Mouse (Mus musculus): ENCODE measurements around the gene Mapk1ip1l. TPM values are rescaled to one million over a fixed set of nuclear protein-coding genes. Genes with fewer than 3 reads are reported as not detected.
A peak's percentile ranks its signal among the peaks of the same experiment; 100 is the strongest.

The Mapk1ip1l gene
- polyA plus RNA-seq, 1 experiment from 2014 or later = 30.8 TPM

GRCm38 (mm10) chr14:47331920-47332319 lies 33.9 kb downstream of the Mapk1ip1l start:
- H3K9ac ChIP-seq (ENCODE audit: low read depth, low read length) = no peak overlapping the region
- H3K4me2 ChIP-seq (replicated peaks; ENCODE audit: low read depth) = no peak overlapping the region
- 61% methylated on average over 5 of the region's 5 CpGs for WGBS
- no peaks in the 10 kb centered on the region for H3K4me1 ChIP-seq (replicated peaks; ENCODE audit: control insufficient read depth, insufficient read depth, low read length)
- no peak for TF ChIP-seq CTCF (IDR thresholded peaks at IDR 0.05; ENCODE audit: low read depth)
- H3K9me3 ChIP-seq (ENCODE audit: control insufficient read depth) = no peaks in the 10 kb centered on the region
- no peaks in the 10 kb centered on the region for H3K27me3 ChIP-seq (replicated peaks; ENCODE audit: control insufficient read depth, insufficient read depth, low read length)
- no peak overlapping the region for H3K4me3 ChIP-seq (ENCODE audit: low read depth, low read length)
- ATAC-seq = no peak
- no peak overlapping the region for H3K27ac ChIP-seq (ENCODE audit: low read depth, low read length)
- no peaks in the 10 kb centered on the region for H3K36me3 ChIP-seq (ENCODE audit: control insufficient read depth, insufficient read depth)

GRCm38 (mm10) chr14:47334819-47335218 lies 36.8 kb downstream of the Mapk1ip1l start:
- Histone ChIP-seq H3K9me3 (ENCODE audit: control insufficient read depth) (no peaks in the 10 kb centered on the region), H3K27ac (ENCODE audit: low read depth, low read length) (no peak overlapping the region), H3K4me3 (ENCODE audit: low read depth, low read length) (no peak overlapping the region), H3K4me2 (replicated peaks; ENCODE audit: low read depth) (no peak overlapping the region), H3K36me3 (ENCODE audit: control insufficient read depth, insufficient read depth) (no peaks in the 10 kb centered on the region), H3K27me3 (replicated peaks; ENCODE audit: control insufficient read depth, insufficient read depth, low read length) (no peaks in the 10 kb centered on the region), H3K9ac (ENCODE audit: low read depth, low read length) (no peak overlapping the region), H3K4me1 (replicated peaks; ENCODE audit: control insufficient read depth, insufficient read depth, low read length) (no peaks in the 10 kb centered on the region)
- TF ChIP-seq CTCF (IDR thresholded peaks at IDR 0.05; ENCODE audit: low read depth) = peak; percentile 91
- 76% methylated on average over 4 of the region's 4 CpGs for WGBS
- no peak for ATAC-seq

GRCm38 (mm10) chr14:47335300-47335699 lies 37.2 kb downstream of the Mapk1ip1l start:
- Histone ChIP-seq H3K27me3 (replicated peaks; ENCODE audit: control insufficient read depth, insufficient read depth, low read length) (no peaks in the 10 kb centered on the region), H3K4me2 (replicated peaks; ENCODE audit: low read depth) (no peak overlapping the region), H3K9me3 (ENCODE audit: control insufficient read depth) (no peaks in the 10 kb centered on the region), H3K4me1 (replicated peaks; ENCODE audit: control insufficient read depth, insufficient read depth, low read length) (no peaks in the 10 kb centered on the region), H3K27ac (ENCODE audit: low read depth, low read length) (no peak overlapping the region), H3K36me3 (ENCODE audit: control insufficient read depth, insufficient read depth) (no peaks in the 10 kb centered on the region), H3K4me3 (ENCODE audit: low read depth, low read length) (no peak overlapping the region), H3K9ac (ENCODE audit: low read depth, low read length) (no peak overlapping the region)
- no peak for ATAC-seq
- WGBS = 62% methylated on average over 3 of the region's 3 CpGs
- TF ChIP-seq CTCF (IDR thresholded peaks at IDR 0.05; ENCODE audit: low read depth) = no peak

- no peaks in the 10 kb centered on the region for H3K9me3 ChIP-seq (ENCODE audit: control insufficient read depth)
- H3K27me3 ChIP-seq (replicated peaks; ENCODE audit: control insufficient read depth, insufficient read depth, low read length) = no peaks in the 10 kb centered on the region
- WGBS = 85% methylated on average over 10 of the region's 10 CpGs
- H3K4me1 ChIP-seq (replicated peaks; ENCODE audit: control insufficient read depth, insufficient read depth, low read length) = 0 out of 2 replicates have a peak, but pooled peaks cover 4% of the 10 kb centered on the region
- H3K4me3 ChIP-seq (ENCODE audit: low read depth, low read length) = no peak overlapping the region
- H3K36me3 ChIP-seq (ENCODE audit: control insufficient read depth, insufficient read depth) = no peaks in the 10 kb centered on the region
- H3K27ac ChIP-seq (ENCODE audit: low read depth, low read length) = no peak overlapping the region
- H3K9ac ChIP-seq (ENCODE audit: low read depth, low read length) = no peak overlapping the region
- no peak for ATAC-seq
- H3K4me2 ChIP-seq (replicated peaks; ENCODE audit: low read depth) = no peak overlapping the region
- no peak for TF ChIP-seq CTCF (IDR thresholded peaks at IDR 0.05; ENCODE audit: low read depth)
These were observed 42.3 kb downstream of the Mapk1ip1l start for GRCm38 (mm10) chr14:47340231-47340925.

GRCm38 (mm10) chr14:47341811-47342291 lies 43.8 kb downstream of the Mapk1ip1l start:
- 58% methylated on average over 4 of the region's 4 CpGs for WGBS
- TF ChIP-seq CTCF (IDR thresholded peaks at IDR 0.05; ENCODE audit: low read depth) = no peak
- no peaks in the 10 kb centered on the region for H3K27me3 ChIP-seq (replicated peaks; ENCODE audit: control insufficient read depth, insufficient read depth, low read length)

GRCm38 (mm10) chr14:47346715-47347114 lies 48.6 kb downstream of the Mapk1ip1l start:
- no peaks in the 10 kb centered on the region for H3K9me3 ChIP-seq (ENCODE audit: control insufficient read depth)
- H3K9ac ChIP-seq (ENCODE audit: low read depth, low read length) = no peak overlapping the region
- 0 out of 2 replicates have a peak, but pooled peaks cover 3% of the 10 kb centered on the region for H3K4me1 ChIP-seq (replicated peaks; ENCODE audit: control insufficient read depth, insufficient read depth, low read length)
- 47% methylated on average over 1 of the region's 1 CpGs for WGBS
- H3K36me3 ChIP-seq (ENCODE audit: control insufficient read depth, insufficient read depth) = no peaks in the 10 kb centered on the region
- H3K4me2 ChIP-seq (replicated peaks; ENCODE audit: low read depth) = no peak overlapping the region
- H3K27me3 ChIP-seq (replicated peaks; ENCODE audit: control insufficient read depth, insufficient read depth, low read length) = no peaks in the 10 kb centered on the region
- peak overlapping the region; percentile 86 for H3K27ac ChIP-seq (ENCODE audit: low read depth, low read length)
- H3K4me3 ChIP-seq (ENCODE audit: low read depth, low read length) = no peak overlapping the region
- peak; percentile 94 for ATAC-seq
- TF ChIP-seq CTCF (IDR thresholded peaks at IDR 0.05; ENCODE audit: low read depth) = no peak

More at GRCm38 (mm10) chr14:47341811-47342291, 43.8 kb downstream of the Mapk1ip1l start:
- Histone ChIP-seq H3K9ac (ENCODE audit: low read depth, low read length) (no peak overlapping the region), H3K4me1 (replicated peaks; ENCODE audit: control insufficient read depth, insufficient read depth, low read length) (0 out of 2 replicates have a peak, but pooled peaks cover 4% of the 10 kb centered on the region), H3K9me3 (ENCODE audit: control insufficient read depth) (no peaks in the 10 kb centered on the region), H3K4me2 (replicated peaks; ENCODE audit: low read depth) (no peak overlapping the region), H3K36me3 (ENCODE audit: control insufficient read depth, insufficient read depth) (no peaks in the 10 kb centered on the region), H3K4me3 (ENCODE audit: low read depth, low read length) (no peak overlapping the region), H3K27ac (ENCODE audit: low read depth, low read length) (no peak overlapping the region)
- no peak for ATAC-seq
